Mouse (Mus musculus) midbrain, embryonic 10.5 days (tissue): ENCODE results near the gene Slitrk5. TPM values are rescaled to one million over a fixed set of nuclear protein-coding genes. Genes with fewer than 3 reads are reported as not detected.
"Not testable (repeated sequence)": the region's sequence is repeated elsewhere in the genome, so short reads cannot be mapped to it uniquely, and the experiment has no call there.

Experiments used
- DNase-seq: peaks from one replicate; pipeline ENCODE4 v3.0.0-alpha.2; 2017; ENCODE audit warnings: low spot score
- H3K27ac ChIP-seq: fragments of 300-500 bp; sonication (generic); replicated peaks from 2 replicates; pipeline ENCODE4 v1.5.1; 2016; ENCODE audit warnings: mild to moderate bottlenecking
- H3K27me3 ChIP-seq: fragments of 300-500 bp; sonication (generic); 2 replicates; pipeline ENCODE4 v1.6.1; 2016; ENCODE audit warnings: low read depth, mild to moderate bottlenecking; ENCODE audit not compliant: poor library complexity, severe bottlenecking
- H3K36me3 ChIP-seq: fragments of 300-500 bp; sonication (generic); 2 replicates; pipeline ENCODE4 v1.6.1; 2016; ENCODE audit warnings: mild to moderate bottlenecking, moderate library complexity
- H3K4me1 ChIP-seq: fragments of 300-500 bp; sonication (generic); 2 replicates; pipeline ENCODE4 v1.6.1; 2016
- H3K4me3 ChIP-seq: fragments of 300-500 bp; sonication (generic); 2 replicates; pipeline ENCODE4 v1.5.1; 2016; ENCODE audit warnings: mild to moderate bottlenecking, moderate library complexity
- H3K9me3 ChIP-seq: fragments of 300-500 bp; sonication (generic); replicated peaks from 2 replicates; pipeline ENCODE4 v1.6.1; 2016; ENCODE audit warnings: mild to moderate bottlenecking
- WGBS: fragments of 180-500 bp; shearing (Covaris S2); methylation state at CpG from one replicate; pipeline ENCODE4 v1.1.7; 2016; 5-methylcytosine and 5-hydroxymethylcytosine counted together
- polyA plus RNA-seq: library from polyadenylated mRNA; unstranded; fragments of >200 nt; fragmentation: Nextera tagmentation; extraction: Ambion mirVana; gene quantifications from 2 replicates; pipeline ENCODE4 v1.2.1, GENCODE M21; 2016

Slitrk5 gene
- polyA plus RNA-seq, result 12.0 and 15.5 TPM in 2 replicates

GRCm38 (mm10) chr14:111674664-111675147 lies at the start of gene Slitrk5:
Slitrk5 (plus strand) TSS chr14:111675097.
- Histone ChIP-seq H3K4me3 (peak within 1 kb of the TSS; percentile 85), H3K9me3 (no peaks in the 10 kb centered on the region), H3K27ac (peak within 1 kb of the TSS; percentile 97), H3K36me3 (peaks cover 7% of the 10 kb centered on the region), H3K4me1 (peaks cover 13% of the 10 kb centered on the region), H3K27me3 (peaks cover 11% of the 10 kb centered on the region)
- DNase-seq, result peak; percentile 91
- WGBS, result under 1% methylated on average over 22 of the region's 22 CpGs

GRCm38 (mm10) chr14:111672942-111673341 lies 2.0 kb upstream of the Slitrk5 start:
- 54% methylated on average over 1 of the region's 1 CpGs for WGBS
- peaks cover 11% of the 10 kb centered on the region for H3K4me1 ChIP-seq

DNA sequence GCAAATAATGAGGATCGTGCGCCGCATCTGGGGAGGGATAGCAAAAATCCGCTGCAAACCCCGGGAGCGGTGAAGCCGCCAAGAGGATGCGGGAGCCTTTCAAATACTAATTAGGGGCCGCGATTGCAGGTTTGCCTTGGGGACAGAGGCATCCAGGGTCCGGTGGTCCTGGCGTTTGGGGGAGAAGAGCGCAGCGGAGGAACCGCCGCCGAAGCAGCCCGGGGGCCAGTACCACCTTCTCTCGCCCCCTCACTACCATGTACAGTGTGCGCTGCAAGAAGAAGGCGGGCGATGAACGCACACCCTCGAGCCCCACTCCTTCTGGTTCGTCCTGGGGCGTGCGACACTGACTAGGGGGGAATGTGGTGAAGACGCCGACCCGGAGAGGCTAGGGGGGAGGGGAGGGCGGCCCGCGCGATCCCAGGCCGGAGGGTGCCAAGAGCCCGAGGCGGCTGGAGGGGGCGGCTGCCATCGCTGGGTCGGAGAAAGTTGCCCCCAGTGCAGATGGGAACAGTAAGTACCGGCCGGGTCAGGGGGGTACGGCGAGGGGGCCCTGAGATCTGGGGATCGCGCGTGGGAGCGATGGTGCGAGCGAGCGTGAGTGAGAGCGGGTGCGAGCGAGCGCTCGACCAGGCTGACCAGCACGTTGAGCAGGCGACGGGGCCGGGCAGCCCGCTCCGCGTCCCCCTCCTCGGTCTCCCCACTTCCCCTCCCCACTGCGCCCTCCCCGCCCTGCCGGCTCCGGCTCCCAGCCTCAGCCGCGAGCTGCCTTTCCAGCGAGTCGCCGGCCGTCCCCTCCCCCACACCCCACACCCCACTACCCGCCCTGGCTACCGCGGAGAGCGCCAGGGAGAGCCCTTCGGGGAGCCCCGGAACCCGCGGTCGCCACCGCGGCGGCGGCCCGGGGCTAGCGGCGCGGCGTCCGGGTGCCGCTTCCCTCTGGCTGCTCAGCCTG lies 591 bp downstream of the Slitrk5 start:
- peak; percentile 82 for DNase-seq
- H3K4me1 ChIP-seq, result peaks cover 16% of the 10 kb centered on the region
- peak overlapping the region; percentile 85 for H3K4me3 ChIP-seq
- peaks cover 15% of the 10 kb centered on the region for H3K36me3 ChIP-seq
- H3K27me3 ChIP-seq, result peaks cover 19% of the 10 kb centered on the region
- WGBS, result under 1% methylated on average over 72 of the region's 94 CpGs
- H3K9me3 ChIP-seq, result no peaks in the 10 kb centered on the region
- peak overlapping the region; percentile 97 for H3K27ac ChIP-seq

More at GRCm38 (mm10) chr14:111672942-111673341, 2.0 kb upstream of the Slitrk5 start:
- Histone ChIP-seq H3K4me3 (no peak overlapping the region), H3K27ac (no peak overlapping the region), H3K27me3 (no peaks in the 10 kb centered on the region), H3K36me3 (no peaks in the 10 kb centered on the region), H3K9me3 (no peaks in the 10 kb centered on the region)
- DNase-seq, result no peak

GRCm38 (mm10) chr14:111676166-111676581 lies 1.3 kb downstream of the Slitrk5 start:
- Histone ChIP-seq H3K4me1 (peaks cover 23% of the 10 kb centered on the region), H3K27ac (peak overlapping the region; percentile 97), H3K4me3 (peak overlapping the region; percentile 85), H3K9me3 (no peaks in the 10 kb centered on the region), H3K36me3 (peaks cover 15% of the 10 kb centered on the region), H3K27me3 (peaks cover 26% of the 10 kb centered on the region)
- 0% methylated on average over 19 of the region's 19 CpGs for WGBS
- DNase-seq, result peak; percentile 77

GRCm38 (mm10) chr14:111676851-111677291 lies 2.0 kb downstream of the Slitrk5 start:
- Histone ChIP-seq H3K4me3 (peak overlapping the region; percentile 85), H3K9me3 (no peaks in the 10 kb centered on the region), H3K27ac (peak overlapping the region; percentile 97), H3K4me1 (peaks cover 30% of the 10 kb centered on the region), H3K36me3 (peaks cover 15% of the 10 kb centered on the region), H3K27me3 (peaks cover 26% of the 10 kb centered on the region)
- WGBS, result under 1% methylated on average over 18 of the region's 18 CpGs
- peak; percentile 59 for DNase-seq

DNA sequence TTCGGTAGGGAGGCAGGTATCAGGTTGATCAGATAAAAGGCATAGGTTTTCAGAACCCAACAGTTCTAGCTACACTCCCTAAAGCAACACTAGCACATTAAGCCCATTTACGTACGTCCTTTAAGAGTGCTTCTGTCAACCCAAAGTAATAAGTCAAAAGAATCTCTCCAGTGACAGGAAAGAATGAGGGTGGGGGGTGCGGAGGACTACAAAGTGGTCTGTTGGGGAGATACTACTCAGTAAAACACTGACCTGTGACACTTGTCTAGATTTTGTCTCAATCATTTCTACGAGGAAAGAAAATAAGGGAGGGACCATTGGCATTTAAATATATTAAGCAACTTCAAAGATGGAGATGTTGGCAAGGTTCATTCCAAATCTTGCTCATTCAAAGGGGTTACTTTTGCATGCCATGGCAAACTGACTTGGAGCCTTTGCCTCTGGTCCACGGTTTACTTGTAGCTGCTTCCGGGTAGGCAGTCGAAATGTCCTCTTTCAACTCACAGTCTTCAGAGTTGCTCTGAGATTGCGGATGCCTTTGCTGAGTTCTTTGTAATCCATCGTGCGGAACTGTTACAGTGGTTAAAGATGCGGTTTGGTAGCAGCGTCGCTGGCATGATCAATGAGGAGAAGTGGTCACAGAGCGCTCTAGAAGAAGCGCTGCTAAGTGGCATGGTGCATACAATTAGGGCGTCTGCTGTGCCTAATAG lies 2.6 kb downstream of the Slitrk5 start:
- Histone ChIP-seq H3K27me3 (peaks cover 26% of the 10 kb centered on the region), H3K36me3 (peaks cover 15% of the 10 kb centered on the region), H3K4me3 (peak overlapping the region; percentile 85), H3K4me1 (peaks cover 32% of the 10 kb centered on the region), H3K27ac (peak overlapping the region; percentile 97; the same call in 1 of the 2 replicates), H3K9me3 (no peaks in the 10 kb centered on the region)
- WGBS, result 6% methylated on average over 17 of the region's 17 CpGs
- DNase-seq, result peak; percentile 24

DNA sequence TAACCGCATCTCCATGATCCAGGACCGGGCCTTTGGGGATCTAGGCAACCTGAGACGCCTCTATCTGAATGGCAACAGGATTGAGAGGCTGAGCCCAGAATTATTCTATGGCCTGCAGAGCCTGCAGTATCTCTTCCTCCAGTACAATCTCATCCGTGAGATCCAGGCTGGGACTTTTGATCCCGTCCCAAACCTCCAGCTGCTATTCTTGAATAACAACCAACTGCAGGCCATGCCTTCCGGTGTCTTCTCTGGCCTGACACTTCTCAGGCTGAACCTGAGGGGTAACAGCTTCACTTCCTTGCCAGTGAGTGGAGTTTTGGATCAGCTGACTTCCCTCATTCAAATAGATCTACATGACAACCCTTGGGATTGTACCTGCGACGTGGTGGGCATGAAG lies 5.4 kb downstream of the Slitrk5 start:
- Histone ChIP-seq H3K4me3 (no peak overlapping the region), H3K4me1 (peaks cover 32% of the 10 kb centered on the region), H3K27ac (no peak overlapping the region), H3K9me3 (no peaks in the 10 kb centered on the region), H3K27me3 (peaks cover 26% of the 10 kb centered on the region), H3K36me3 (peaks cover 22% of the 10 kb centered on the region)
- peak; percentile 13 for DNase-seq
- WGBS, result 71% methylated on average over 8 of the region's 8 CpGs

GRCm38 (mm10) chr14:111681092-111681708 lies 6.3 kb downstream of the Slitrk5 start:
- peak; percentile 65 for DNase-seq
- H3K27me3 ChIP-seq, result peaks cover 26% of the 10 kb centered on the region
- peak overlapping the region; percentile 65 for H3K27ac ChIP-seq
- H3K9me3 ChIP-seq, result no peaks in the 10 kb centered on the region
- 3% methylated on average over 38 of the region's 38 CpGs for WGBS
- peaks cover 22% of the 10 kb centered on the region for H3K36me3 ChIP-seq
- H3K4me3 ChIP-seq, result peak overlapping the region; percentile 53
- H3K4me1 ChIP-seq, result peaks cover 32% of the 10 kb centered on the region

DNA sequence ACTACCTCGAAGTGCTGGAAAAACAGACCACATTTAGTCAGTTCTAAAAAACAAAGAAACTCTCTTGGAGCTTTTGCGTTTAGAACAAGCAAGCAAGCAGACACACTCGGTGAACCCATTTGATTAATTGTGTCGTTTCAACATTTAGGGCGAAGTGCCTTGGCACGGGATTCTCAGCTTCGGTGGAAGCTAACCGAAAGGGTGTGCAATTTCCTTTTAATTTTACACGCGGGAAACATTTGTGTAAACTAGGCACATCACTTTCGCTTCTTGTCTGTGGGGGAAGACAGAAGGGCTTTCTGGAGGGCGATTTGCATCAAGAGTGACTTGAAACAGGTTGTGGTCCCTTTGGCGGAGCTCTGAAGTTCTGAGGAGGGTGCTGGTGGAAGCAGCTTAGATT lies 6.9 kb downstream of the Slitrk5 start:
- Histone ChIP-seq H3K27me3 (peaks cover 26% of the 10 kb centered on the region), H3K9me3 (no peaks in the 10 kb centered on the region), H3K4me1 (peaks cover 32% of the 10 kb centered on the region), H3K36me3 (peaks cover 22% of the 10 kb centered on the region), H3K27ac (peak overlapping the region; percentile 65), H3K4me3 (peak overlapping the region; percentile 53)
- WGBS, result 17% methylated on average over 13 of the region's 13 CpGs
- DNase-seq, result no peak

GRCm38 (mm10) chr14:111683543-111683942 lies 8.6 kb downstream of the Slitrk5 start:
- Histone ChIP-seq H3K27me3 (peaks cover 26% of the 10 kb centered on the region), H3K9me3 (no peaks in the 10 kb centered on the region), H3K27ac (no peak overlapping the region), H3K4me3 (no peak overlapping the region), H3K36me3 (peaks cover 22% of the 10 kb centered on the region), H3K4me1 (peaks cover 19% of the 10 kb centered on the region)
- no peak for DNase-seq
- 85% methylated on average over 4 of the region's 4 CpGs for WGBS

DNA sequence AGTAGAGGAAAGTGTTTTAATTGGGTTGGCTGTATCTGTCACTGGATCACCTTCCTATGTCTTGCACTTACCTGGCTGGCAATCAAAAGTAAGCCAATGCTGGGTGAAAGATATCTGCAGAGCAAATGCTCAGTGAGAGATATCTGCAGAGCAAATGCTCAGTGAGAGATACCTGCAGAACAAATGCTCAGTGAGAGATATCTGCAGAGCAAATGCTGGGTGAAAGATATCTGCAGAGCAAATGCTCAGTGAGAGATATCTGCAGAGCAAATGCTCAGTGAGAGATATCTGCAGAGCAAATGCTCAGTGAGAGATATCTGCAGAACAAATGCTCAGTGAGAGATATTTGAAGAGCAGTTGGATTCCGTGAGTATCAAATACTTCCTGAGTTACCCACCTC lies 15.2 kb downstream of the Slitrk5 start:
- not testable (repeated sequence) for H3K4me3 ChIP-seq, H3K36me3 ChIP-seq, H3K9me3 ChIP-seq, H3K27me3 ChIP-seq, DNase-seq, H3K4me1 ChIP-seq, H3K27ac ChIP-seq
- 84% methylated on average over 1 of the region's 1 CpGs for WGBS

DNA sequence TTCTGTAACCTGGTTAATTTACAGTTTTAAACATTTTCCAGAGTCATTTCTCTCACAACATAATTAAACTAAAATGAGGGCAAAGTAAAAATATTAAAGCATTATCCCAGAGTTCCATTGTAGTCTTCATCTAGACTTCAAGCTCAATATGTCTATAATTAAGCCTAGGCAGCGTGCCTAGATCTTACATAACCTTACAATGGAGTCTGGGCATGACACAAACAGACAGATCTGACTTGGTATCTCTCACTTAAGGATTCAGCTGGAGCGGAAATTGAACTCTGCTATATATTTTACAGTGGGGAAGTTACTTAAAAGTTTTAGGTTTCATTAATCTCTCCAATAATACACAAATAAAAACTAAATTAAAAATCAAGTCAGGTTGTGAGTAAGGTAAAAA lies 54.9 kb downstream of the Slitrk5 start:
- H3K27me3 ChIP-seq, result no peaks in the 10 kb centered on the region
- no peak overlapping the region for H3K27ac ChIP-seq
- H3K4me1 ChIP-seq, result no peaks in the 10 kb centered on the region
- no peak overlapping the region for H3K4me3 ChIP-seq
- H3K9me3 ChIP-seq, result no peaks in the 10 kb centered on the region
- 86% methylated on average over 2 of the region's 2 CpGs for WGBS
- no peaks in the 10 kb centered on the region for H3K36me3 ChIP-seq
- no peak for DNase-seq
